Comparison of ENCODE assay signal across 14 mouse cellular contexts in genomic region chr6:126009083-126009482, GRCm38 (mm10).
DNase-seq lines count a peak whose midpoint lies in the region; ATAC-seq and TF ChIP-seq lines count a peak whose summit lies in the region.
"Had no signal": no experiment of that assay in that cellular context is flagged by ENCODE, and none has a peak within 500 bp of the region (broad histone marks: within the 10 kb centered on the region; RNA-seq: fewer than 3 reads in every experiment).

No protein-coding gene starts in this region.

- peaks cover 8% of the 10 kb centered on the region; the same call in 1 of the 2 replicates for H3K4me1 ChIP-seq in brown adipose tissue, adult 24 weeks (ENCODE audit: control insufficient read depth, insufficient read depth, insufficient read length, low read length)
- H3K4me1 ChIP-seq in hindbrain, embryonic 10.5 days (replicated peaks) = peaks cover 10% of the 10 kb centered on the region
- H3K4me1 ChIP-seq: liver, embryonic 12.5 days; midbrain, embryonic 12.5 days had no signal

- WGBS in hindbrain, embryonic 10.5 days = 50% methylated on average over 3 of the region's 3 CpGs

- H3K27ac ChIP-seq in gastrocnemius, adult 2 months = peak overlapping the region; percentile 35
- H3K27ac ChIP-seq in brown adipose tissue, adult 24 weeks (replicated peaks; ENCODE audit: low read depth, low read length) = peak overlapping the region; percentile 29; the same call in 1 of the 2 replicates
- H3K27ac ChIP-seq in hindbrain, embryonic 10.5 days = no peak overlapping the region
- H3K27ac ChIP-seq: liver, embryonic 12.5 days; midbrain, embryonic 12.5 days had no signal

- no peaks in the 10 kb centered on the region for H3K9me3 ChIP-seq in hindbrain, embryonic 10.5 days
- H3K9me3 ChIP-seq: liver, embryonic 12.5 days; midbrain, embryonic 12.5 days had no signal

- no peak for TF ChIP-seq CTCF in gastrocnemius, adult 2 months (IDR thresholded peaks at IDR 0.05)

- H3K27me3 ChIP-seq in hindbrain, embryonic 10.5 days (ENCODE audit: insufficient read depth, poor library complexity, severe bottlenecking) = no peaks in the 10 kb centered on the region
- H3K27me3 ChIP-seq: liver, embryonic 12.5 days; midbrain, embryonic 12.5 days had no signal

- no peak overlapping the region for H3K4me3 ChIP-seq in gastrocnemius, adult 2 months
- no peak overlapping the region for H3K4me3 ChIP-seq in brown adipose tissue, adult 24 weeks (ENCODE audit: insufficient read depth, low read depth, low read length)
- no peak overlapping the region for H3K4me3 ChIP-seq in hindbrain, embryonic 10.5 days
- H3K4me3 ChIP-seq: liver, embryonic 12.5 days; midbrain, embryonic 12.5 days had no signal

- no peak for ATAC-seq in erythroblast, adult 5-6 weeks (replicated peaks; ENCODE audit: low FRiP score, poor library complexity, severe bottlenecking)
- ATAC-seq: liver, embryonic 12.5 days had no signal

- DNase-seq in gastrocnemius, adult 2 months = no peak
- no peak for DNase-seq in gastrocnemius, postnatal 14 days
- DNase-seq in heart, postnatal 14 days = peak; percentile 6 to 18
- DNase-seq in kidney, postnatal 4 days = peak; percentile 12 to 18
- no peak for DNase-seq in hindbrain, embryonic 10.5 days (ENCODE audit: low spot score)
- DNase-seq in cerebellum, postnatal 4 days (ENCODE audit: low spot score in 2 of 2) = no peak
- DNase-seq: adrenal gland, adult 2 months; cerebellum, adult 9-11 months; gastrocnemius, postnatal 36 days; thymus, postnatal 14 days had no signal

- H3K36me3 ChIP-seq in hindbrain, embryonic 10.5 days = no peaks in the 10 kb centered on the region
- H3K36me3 ChIP-seq: liver, embryonic 12.5 days; midbrain, embryonic 12.5 days had no signal

- intact Hi-C loops in gastrocnemius, adult 2 months (cut with DNase I) = no loop called here
- intact Hi-C loops in gastrocnemius, postnatal 14 days (cut with DNase I; ENCODE audit: low total_unique reads) = no loop called here
- intact Hi-C loops in heart, postnatal 14 days (cut with DNase I) = loop anchor here (5.0 kb wide), 1 partner anchor 158 kb away; the partner anchor contains the start of gene Ntf3

Comparison
In these comparisons a context has a peak if more than half of its experiments do, and no peak if none do; other contexts are left out.
1. DNase-seq: peak in heart, postnatal 14 days (2 of 2) and kidney, postnatal 4 days (2 of 2); none in gastrocnemius, adult 2 months (single experiment), gastrocnemius, postnatal 14 days (single experiment), hindbrain, embryonic 10.5 days (single experiment) and cerebellum, postnatal 4 days (0 of 2).